Mouse (Mus musculus) gonadal fat pad, adult 2 months (tissue): ENCODE results near the gene Vmn1r104. TPM values are rescaled to one million over a fixed set of nuclear protein-coding genes. Genes with fewer than 3 reads are reported as not detected.
"Not testable (repeated sequence)": the region's sequence is repeated elsewhere in the genome, so short reads cannot be mapped to it uniquely, and the experiment has no call there.

Experiments
- DNase-seq: peaks from one replicate; pipeline ENCODE4 v3.0.0-alpha.2; 2012; ENCODE audit warnings: low read depth
- polyA plus RNA-seq: library from polyadenylated mRNA; depleted of rRNA; stranded (reverse); fragments of >200 nt; gene quantifications from 2 replicates; pipeline ENCODE4 v1.2.3, GENCODE M21; 2012; rRNA removed

Vmn1r104 gene
- not detected in 2 replicates for polyA plus RNA-seq

- not testable (repeated sequence) for DNase-seq
Observed at GRCm38 (mm10) chr7:20533537-20533936, at the start of gene Vmn1r104. Gene Vmn1r104 (plus strand): TSS chr7:20533837.

- DNase-seq = not testable (repeated sequence)
Observed at GRCm38 (mm10) chr7:20510434-20510833, 23.2 kb upstream of the Vmn1r104 start, which contains the start of gene Vmn1r103. Gene Vmn1r103 (minus strand): TSS chr7:20510534.

GRCm38 (mm10) chr7:20545657-20546056, 12.0 kb downstream of the Vmn1r104 start, which contains the start of gene Gm5726:
Gene Gm5726 (minus strand): TSS chr7:20545757.
- DNase-seq = not testable (repeated sequence)

GRCm38 (mm10) chr7:20576141-20576540, 42.5 kb downstream of the Vmn1r104 start, which contains the start of gene Gm4141:
Gene Gm4141 (minus strand): TSS chr7:20576241.
- DNase-seq = not testable (repeated sequence)

Other genes starting within 250 kb of the Vmn1r104 start
- not detected in 2 replicates for gene Gm4133, start 199.8 kb upstream of the Vmn1r104 start, polyA plus RNA-seq
- gene Gm5728, start 158.4 kb upstream of the Vmn1r104 start, polyA plus RNA-seq = not detected in 2 replicates
- not detected in 2 replicates for gene Vmn1r100, start 115.9 kb upstream of the Vmn1r104 start, polyA plus RNA-seq
- gene Vmn1r101, start 91.2 kb upstream of the Vmn1r104 start, polyA plus RNA-seq = not detected in 2 replicates
- not detected in 2 replicates for gene Gm10670, start 58.9 kb upstream of the Vmn1r104 start, polyA plus RNA-seq
- gene Vmn1r103, start 23.3 kb upstream of the Vmn1r104 start, polyA plus RNA-seq = not detected in 2 replicates
- gene Gm5726, start 11.9 kb downstream of the Vmn1r104 start, polyA plus RNA-seq = not detected in 2 replicates
- not detected in 2 replicates for gene Gm4141, start 42.4 kb downstream of the Vmn1r104 start, polyA plus RNA-seq
- not detected in 2 replicates for gene Gm4513, start 65.2 kb downstream of the Vmn1r104 start, polyA plus RNA-seq
- not detected in 2 replicates for gene Vmn1r107, start 135.1 kb downstream of the Vmn1r104 start, polyA plus RNA-seq
- gene Vmn1r111, start 169.4 kb downstream of the Vmn1r104 start, polyA plus RNA-seq = not detected in 2 replicates
- gene Gm10668, start 196.8 kb downstream of the Vmn1r104 start, polyA plus RNA-seq = not detected in 2 replicates
- not detected in 2 replicates for gene Vmn1r112, start 237.3 kb downstream of the Vmn1r104 start, polyA plus RNA-seq